Mouse (Mus musculus) brown adipose tissue, adult 24 weeks (tissue): ENCODE measurements at regions not wholly inside any gene's neighbourhood (a gene's known extent, or its start where the extent isn't known, plus 50 kb on each side); places are given as distances from the start of the nearest gene placed in this dataset.

Source experiments
- H3K27ac ChIP-seq: fragments of 200-500 bp; replicated peaks from 2 replicates; pipeline ENCODE4 v1.5.1; 2012; ENCODE audit warnings: low read depth, mild to moderate bottlenecking, low read length
- H3K4me1 ChIP-seq: fragments of 200-500 bp; 2 replicates; pipeline ENCODE4 v1.6.1; 2012; ENCODE audit warnings: low read length, mixed read lengths; ENCODE audit not compliant: control insufficient read depth, insufficient read depth, insufficient read length
- H3K4me3 ChIP-seq: fragments of 200-500 bp; 2 replicates; pipeline ENCODE4 v1.5.1; 2012; ENCODE audit warnings: low read depth, mild to moderate bottlenecking, low read length, moderate library complexity; ENCODE audit not compliant: insufficient read depth

GRCm38 (mm10) chr7:72715401-72715800 is 409.0 kb upstream of the Mctp2 start:
- no peak overlapping the region for H3K4me3 ChIP-seq
- no peaks in the 10 kb centered on the region for H3K4me1 ChIP-seq
- no peak overlapping the region for H3K27ac ChIP-seq

GRCm38 (mm10) chr7:72716051-72716450 is 409.6 kb upstream of the Mctp2 start:
- Histone ChIP-seq H3K4me3 (no peak overlapping the region), H3K27ac (no peak overlapping the region)

GRCm38 (mm10) chr7:72726214-72726854 is 419.9 kb upstream of the Mctp2 start:
- H3K27ac ChIP-seq, result no peak overlapping the region
- no peaks in the 10 kb centered on the region for H3K4me1 ChIP-seq

More at GRCm38 (mm10) chr7:72716051-72716450, 409.6 kb upstream of the Mctp2 start:
- H3K4me1 ChIP-seq, result no peaks in the 10 kb centered on the region

GRCm38 (mm10) chr7:72737792-72738191 is 431.4 kb upstream of the Mctp2 start:
- Histone ChIP-seq H3K27ac (no peak overlapping the region), H3K4me3 (no peak overlapping the region), H3K4me1 (no peaks in the 10 kb centered on the region)

More at GRCm38 (mm10) chr7:72726214-72726854, 419.9 kb upstream of the Mctp2 start:
- H3K4me3 ChIP-seq, result no peak overlapping the region

GRCm38 (mm10) chr7:72738324-72738944 is 432.0 kb upstream of the Mctp2 start:
- no peak overlapping the region for H3K27ac ChIP-seq
- no peak overlapping the region for H3K4me3 ChIP-seq
- no peaks in the 10 kb centered on the region for H3K4me1 ChIP-seq

- Histone ChIP-seq H3K27ac (no peak overlapping the region), H3K4me1 (no peaks in the 10 kb centered on the region), H3K4me3 (no peak overlapping the region)
Observed at GRCm38 (mm10) chr7:72742376-72742775, 436.0 kb upstream of the Mctp2 start.

GRCm38 (mm10) chr7:72751501-72751917 is 445.1 kb upstream of the Mctp2 start:
- Histone ChIP-seq H3K27ac (no peak overlapping the region), H3K4me3 (no peak overlapping the region), H3K4me1 (no peaks in the 10 kb centered on the region)

- Histone ChIP-seq H3K27ac (no peak overlapping the region), H3K4me3 (no peak overlapping the region), H3K4me1 (no peaks in the 10 kb centered on the region)
Observed at GRCm38 (mm10) chr7:72753053-72753559, 446.7 kb upstream of the Mctp2 start.

- Histone ChIP-seq H3K4me1 (no peaks in the 10 kb centered on the region), H3K27ac (no peak overlapping the region), H3K4me3 (no peak overlapping the region)
Observed at GRCm38 (mm10) chr7:72762711-72763110, 456.3 kb upstream of the Mctp2 start.

- Histone ChIP-seq H3K27ac (no peak overlapping the region), H3K4me3 (no peak overlapping the region), H3K4me1 (no peaks in the 10 kb centered on the region)
Observed at GRCm38 (mm10) chr7:72768705-72769104, 462.3 kb upstream of the Mctp2 start.

GRCm38 (mm10) chr7:72774031-72774770 is 467.8 kb upstream of the Mctp2 start:
- H3K27ac ChIP-seq, result no peak overlapping the region
- H3K4me1 ChIP-seq, result no peaks in the 10 kb centered on the region
- H3K4me3 ChIP-seq, result no peak overlapping the region

- Histone ChIP-seq H3K4me1 (no peaks in the 10 kb centered on the region), H3K27ac (no peak overlapping the region), H3K4me3 (no peak overlapping the region)
Observed at GRCm38 (mm10) chr7:72774771-72775119, 468.3 kb upstream of the Mctp2 start.

- Histone ChIP-seq H3K27ac (no peak overlapping the region), H3K4me1 (no peaks in the 10 kb centered on the region), H3K4me3 (no peak overlapping the region)
Observed at GRCm38 (mm10) chr7:72787306-72787705, 480.9 kb upstream of the Mctp2 start.

GRCm38 (mm10) chr7:72788261-72788660 is 481.9 kb upstream of the Mctp2 start:
- no peak overlapping the region for H3K4me3 ChIP-seq
- no peak overlapping the region for H3K27ac ChIP-seq
- no peaks in the 10 kb centered on the region for H3K4me1 ChIP-seq

- no peaks in the 10 kb centered on the region for H3K4me1 ChIP-seq
- no peak overlapping the region for H3K4me3 ChIP-seq
- no peak overlapping the region for H3K27ac ChIP-seq
Observed at GRCm38 (mm10) chr7:72822142-72822541, 515.7 kb upstream of the Mctp2 start.
